Mouse (Mus musculus): ENCODE data around the gene C1rl. TPM values are rescaled to one million over a fixed set of nuclear protein-coding genes. Genes with fewer than 3 reads are reported as not detected.
"Not testable (repeated sequence)": the region's sequence is repeated elsewhere in the genome, so short reads cannot be mapped to it uniquely, and the experiment has no call there.

C1rl gene
- total RNA-seq, 2 experiments from 2014 or later, result 0.18 to 0.20 TPM

- intact Hi-C loops (cut with DNase I), result no loop called here
- no peak for DNase-seq
Observed at GRCm38 (mm10) chr6:124499914-124500566, 7.1 kb downstream of the C1rl start.

GRCm38 (mm10) chr6:124501473-124501872 lies 8.6 kb downstream of the C1rl start:
- intact Hi-C loops (cut with DNase I), result no loop called here

DNA sequence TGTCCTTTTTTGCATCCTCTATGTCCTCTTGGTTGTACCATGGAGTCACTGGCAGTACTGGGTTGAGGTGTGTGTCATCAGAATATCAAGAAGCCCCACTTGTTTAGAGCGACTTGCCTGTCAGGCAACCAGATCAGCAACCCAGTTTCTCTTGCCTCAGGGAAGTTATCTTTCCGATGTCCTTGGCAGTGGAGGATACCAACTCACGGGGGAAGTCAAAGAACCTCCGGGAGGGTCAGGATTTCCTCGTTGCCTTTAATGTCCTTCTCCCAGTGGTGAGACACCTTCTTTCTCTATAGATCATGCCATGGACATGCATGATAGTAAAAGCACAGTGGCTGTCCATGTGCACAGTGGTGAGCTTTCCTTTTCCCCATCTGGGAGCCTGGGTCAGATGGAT lies 9.1 kb downstream of the C1rl start:
- intact Hi-C loops (cut with DNase I), result no loop called here
- no peak for DNase-seq

More at GRCm38 (mm10) chr6:124501473-124501872, 8.6 kb downstream of the C1rl start:
- DNase-seq, result no peak

DNA sequence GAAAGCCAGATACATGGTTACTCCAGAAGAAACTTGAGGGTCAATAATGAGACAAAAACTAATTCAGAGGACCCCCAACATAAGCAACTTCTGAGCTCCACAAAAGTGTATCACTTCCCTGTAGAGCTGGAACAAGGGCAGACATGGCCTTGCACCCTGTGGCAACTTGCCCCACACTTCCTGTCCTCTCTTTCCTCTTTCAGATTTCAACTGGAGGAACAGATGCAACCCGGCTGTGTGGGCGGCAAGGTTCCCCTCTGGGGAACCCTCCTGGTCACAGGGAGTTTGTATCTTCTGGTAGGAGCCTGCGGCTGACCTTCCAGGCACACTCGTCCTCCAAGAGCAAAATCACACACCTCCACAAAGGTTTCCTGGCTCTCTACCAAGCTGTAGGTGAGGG lies 12.1 kb downstream of the C1rl start:
- DNase-seq, result no peak
- intact Hi-C loops (cut with DNase I), result no loop called here

DNA sequence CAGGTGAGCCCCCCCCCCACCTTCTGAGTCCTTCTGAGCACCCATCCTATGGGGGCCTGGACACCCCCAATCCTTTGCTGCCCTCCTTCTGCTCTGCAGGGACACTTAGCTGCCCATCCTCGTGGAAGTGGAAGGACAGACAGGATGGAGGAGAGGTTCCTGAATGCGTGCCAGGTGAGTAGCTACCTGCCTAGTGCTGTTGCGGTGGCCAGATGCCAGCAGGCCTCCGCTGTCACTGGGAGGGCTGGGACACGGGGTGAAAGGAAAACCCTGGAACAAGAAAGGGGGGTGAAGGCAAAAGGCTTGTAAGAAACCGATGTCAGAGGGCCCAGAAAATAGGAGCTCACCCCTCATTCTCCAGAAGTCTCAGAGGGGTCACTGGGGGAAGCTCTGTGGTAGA lies 14.1 kb downstream of the C1rl start:
- intact Hi-C loops (cut with DNase I), result no loop called here
- no peak for DNase-seq

GRCm38 (mm10) chr6:124508292-124508691 lies 15.4 kb downstream of the C1rl start:
- intact Hi-C loops (cut with DNase I), result no loop called here
- no peak for DNase-seq

DNA sequence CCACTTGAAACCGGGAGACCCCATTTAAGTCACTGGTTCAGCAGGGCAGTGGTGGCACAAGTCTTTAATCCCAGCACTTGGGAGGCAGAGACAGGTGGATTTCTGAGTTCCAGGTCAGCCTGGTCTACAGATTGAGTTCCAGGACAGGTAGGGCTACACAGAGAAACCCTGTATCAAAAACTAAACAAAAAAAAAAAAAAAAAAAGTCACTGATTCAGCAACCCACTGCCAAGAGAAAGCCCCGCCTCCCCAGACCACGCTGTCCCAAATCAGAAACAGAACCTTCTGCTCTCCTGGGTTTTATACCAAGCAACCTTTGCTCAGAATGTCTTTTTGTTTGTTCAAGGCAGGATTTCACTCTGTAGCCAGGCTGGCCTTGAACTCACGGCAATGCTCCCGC lies 16.3 kb downstream of the C1rl start:
- DNase-seq; intact Hi-C loops (cut with DNase I): not testable (repeated sequence)

- no peak for DNase-seq
- intact Hi-C loops (cut with DNase I), result no loop called here
Observed at GRCm38 (mm10) chr6:124511936-124512335, 19.0 kb downstream of the C1rl start.

DNA sequence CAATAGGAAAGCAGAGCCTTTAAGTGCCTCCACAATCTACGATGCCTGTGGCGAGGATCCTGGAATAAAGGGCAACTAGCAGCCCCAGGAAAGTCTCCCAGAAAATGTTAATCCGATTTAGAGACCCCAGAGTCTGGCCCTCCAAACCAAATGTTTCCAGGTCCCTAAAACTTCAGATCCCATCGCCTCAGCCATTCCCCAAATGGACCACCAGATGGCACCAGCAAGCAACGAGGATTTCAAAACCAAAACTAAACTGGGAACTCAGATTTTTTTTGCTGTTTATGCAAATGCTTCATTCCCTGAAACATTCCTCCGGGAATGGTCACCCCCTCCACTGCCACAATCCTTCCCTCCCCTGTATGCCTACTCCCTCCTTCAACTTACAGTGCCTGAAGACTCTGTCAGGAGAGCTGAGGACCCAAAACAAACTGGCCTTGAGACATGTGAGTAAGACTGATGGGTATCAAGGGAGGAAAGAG lies 19.5 kb downstream of the C1rl start, which contains the start of gene C1ra:
TSS of gene C1ra (plus strand) at position 51 of the 482 bp plus-strand sequence.
- intact Hi-C loops (cut with DNase I), result no loop called here
- DNase-seq, result peak; percentile 36

DNA sequence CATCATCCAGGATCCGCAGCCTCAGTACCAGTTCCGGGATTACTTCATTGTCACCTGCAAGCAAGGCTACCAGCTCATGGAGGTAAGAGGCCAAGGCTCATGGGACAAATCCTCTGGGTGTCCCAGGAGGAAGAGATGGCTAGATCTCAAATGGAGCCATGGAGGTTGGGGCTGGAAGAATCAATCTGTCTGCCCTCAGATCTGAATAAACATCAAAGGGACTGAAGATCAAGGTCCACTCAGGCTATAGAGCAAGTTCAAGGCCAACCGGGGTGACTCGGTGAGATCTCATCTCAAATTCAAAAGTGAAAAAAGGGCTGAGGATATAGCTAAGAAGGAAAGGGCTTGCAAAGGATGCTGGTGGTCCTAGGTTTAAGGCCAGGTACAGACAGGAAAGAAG lies 24.8 kb downstream of the C1rl start:
- DNase-seq; intact Hi-C loops (cut with DNase I): not testable (repeated sequence)

GRCm38 (mm10) chr6:124522082-124522481 lies 29.2 kb downstream of the C1rl start:
- intact Hi-C loops (cut with DNase I), result not testable (repeated sequence)

GRCm38 (mm10) chr6:124527881-124528280 lies 35.0 kb downstream of the C1rl start:
- intact Hi-C loops (cut with DNase I), result no loop called here
- no peak for DNase-seq

More at GRCm38 (mm10) chr6:124522082-124522481, 29.2 kb downstream of the C1rl start:
- DNase-seq, result peak; percentile 35

DNA sequence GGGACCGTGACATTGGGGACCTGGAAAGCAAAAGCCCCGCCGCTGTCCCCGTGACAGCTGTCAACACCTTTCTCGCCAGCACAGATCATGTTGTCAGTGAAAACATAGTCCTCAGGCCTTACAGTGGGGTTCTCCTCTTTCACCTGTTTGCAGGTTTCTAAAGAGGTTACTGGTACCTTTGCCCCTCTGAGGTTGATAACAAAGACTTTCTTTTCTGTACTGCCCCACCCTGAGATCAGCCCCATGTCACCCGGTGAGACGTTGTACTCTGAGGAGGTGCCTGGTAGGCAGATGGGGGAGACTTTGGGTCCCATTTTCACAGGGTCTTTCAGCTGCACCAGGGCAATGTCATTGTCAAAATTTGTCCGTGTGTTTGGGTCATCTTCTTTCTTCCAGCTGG lies 38.2 kb downstream of the C1rl start:
- no peak for DNase-seq
- intact Hi-C loops (cut with DNase I), result no loop called here

GRCm38 (mm10) chr6:124536125-124536829 lies 43.4 kb downstream of the C1rl start:
- DNase-seq; intact Hi-C loops (cut with DNase I): not testable (repeated sequence)

DNA sequence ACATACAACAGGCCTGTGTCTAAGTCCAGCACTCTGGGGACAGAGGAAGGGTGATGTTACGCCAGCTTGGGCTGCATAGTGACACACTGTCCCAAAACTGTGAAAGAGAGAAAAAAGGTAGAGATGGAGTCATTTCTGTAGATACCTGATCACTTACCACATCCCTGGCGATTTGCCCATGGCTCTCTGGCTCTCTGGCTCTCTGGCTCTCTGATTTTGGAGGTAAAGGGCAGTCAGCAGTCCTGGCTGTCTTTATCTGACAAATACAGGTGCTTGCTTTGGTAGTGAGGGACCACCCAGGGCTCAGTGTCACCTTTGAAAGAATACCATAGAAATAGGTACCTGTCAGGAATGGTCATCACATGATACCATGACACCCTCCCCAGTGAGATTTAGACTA lies 48.3 kb downstream of the C1rl start:
- intact Hi-C loops (cut with DNase I), result not testable (repeated sequence)

GRCm38 (mm10) chr6:124542284-124542683 lies 49.4 kb downstream of the C1rl start, which contains the start of gene C1s1:
TSS of gene C1s1 (minus strand) at chr6:124542359.
- intact Hi-C loops (cut with DNase I), result not testable (repeated sequence)
- DNase-seq, result peak; percentile 10

More for the DNA sequence above, 48.3 kb downstream of the C1rl start:
- DNase-seq, result not testable (repeated sequence)

- intact Hi-C loops (cut with DNase I), result no loop called here
- peak; percentile 18 for DNase-seq
Observed at GRCm38 (mm10) chr6:124544466-124544865, 51.6 kb downstream of the C1rl start.

DNA sequence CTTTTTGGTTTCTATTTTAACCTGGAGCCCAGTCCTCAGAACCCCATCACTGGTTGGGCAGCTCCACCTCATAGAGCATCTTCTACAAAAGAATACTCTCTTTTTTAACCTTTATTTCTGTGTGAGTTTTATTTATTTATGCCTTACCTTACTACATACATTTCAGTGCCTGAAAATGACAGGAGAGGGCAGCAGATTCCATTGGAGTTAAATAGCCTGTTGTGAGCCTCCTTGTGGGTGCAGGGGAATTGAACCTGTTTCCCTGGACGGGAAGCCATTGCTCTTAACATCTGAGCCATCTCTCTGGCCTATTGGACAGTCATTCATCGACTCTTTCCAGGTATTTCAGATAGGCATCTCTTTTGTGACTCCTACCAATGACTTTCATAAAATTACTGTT lies 52.5 kb downstream of the C1rl start:
- no peak for DNase-seq
- intact Hi-C loops (cut with DNase I), result no loop called here

DNA sequence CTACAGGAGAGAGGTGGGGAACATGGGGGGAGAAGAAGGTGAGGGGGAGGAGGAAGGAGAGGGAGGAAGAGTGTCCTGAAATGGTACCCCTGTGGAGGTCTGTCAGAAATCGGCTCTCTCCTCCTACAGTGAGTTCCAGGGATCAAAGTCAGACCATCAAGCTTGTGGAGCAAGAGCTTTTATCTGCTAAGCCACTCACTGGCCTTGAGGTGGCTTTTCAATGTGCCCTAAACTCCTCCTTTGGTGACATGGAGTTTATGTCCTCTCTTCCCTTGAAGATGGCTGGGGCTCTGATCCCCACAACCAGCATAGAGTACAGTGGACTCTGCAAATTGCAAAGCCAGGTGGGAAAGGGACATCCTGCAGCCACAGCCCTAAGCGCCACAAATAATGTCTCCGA lies 55.1 kb downstream of the C1rl start:
- DNase-seq; intact Hi-C loops (cut with DNase I): not testable (repeated sequence)

DNA sequence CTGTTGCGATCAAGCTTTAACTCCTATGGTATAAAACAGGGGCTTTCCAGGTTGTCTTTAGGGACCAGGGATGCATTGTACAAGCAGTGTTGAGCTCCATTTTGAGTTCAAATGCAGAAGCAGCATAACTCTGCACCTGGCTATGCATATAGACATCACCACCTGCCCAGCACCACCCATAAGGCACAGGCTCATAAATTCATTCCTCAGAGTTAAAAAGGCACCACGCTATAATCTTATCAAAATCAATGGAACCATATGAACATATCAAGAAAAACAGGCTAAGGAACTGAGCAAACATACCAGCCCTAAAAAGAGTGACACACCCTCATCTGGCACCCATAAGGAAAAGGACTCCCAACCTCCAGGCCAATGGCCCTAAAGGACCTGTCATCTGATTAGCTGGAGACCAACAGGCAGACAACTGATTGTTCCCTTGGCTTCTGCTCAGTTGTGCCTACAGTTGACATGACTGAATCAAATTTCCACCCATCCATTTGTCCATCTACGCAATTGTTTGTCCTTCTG lies 56.2 kb downstream of the C1rl start:
- intact Hi-C loops (cut with DNase I), result no loop called here
- DNase-seq, result no peak

DNA sequence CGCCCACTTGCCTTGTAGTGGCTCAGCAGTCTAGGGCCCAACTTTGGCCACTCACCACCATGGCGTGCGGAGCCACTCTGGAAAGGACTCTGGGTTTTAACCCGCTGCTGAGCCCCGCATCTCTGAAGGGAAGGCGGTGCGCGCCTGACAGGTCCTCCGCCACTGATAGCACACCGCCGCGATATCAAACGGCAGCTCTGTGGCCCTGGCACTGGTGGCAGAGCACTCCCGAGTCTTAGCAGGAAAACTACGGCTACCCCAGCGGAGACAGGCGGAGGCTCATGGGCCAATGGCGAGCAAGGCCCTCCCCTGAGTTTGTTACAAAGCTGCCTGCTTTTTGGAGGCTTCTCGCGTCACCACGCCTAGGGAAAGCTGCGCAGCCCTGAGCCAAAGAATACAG lies 59.9 kb downstream of the C1rl start:
- intact Hi-C loops (cut with DNase I), result no loop called here
- DNase-seq, result no peak

GRCm38 (mm10) chr6:124555956-124556355 lies 63.0 kb downstream of the C1rl start:
- DNase-seq; intact Hi-C loops (cut with DNase I): not testable (repeated sequence)
